Mouse (Mus musculus) embryonic stem cell, embryonic (primary cell): ENCODE measurements at regions not wholly inside any gene's neighbourhood (a gene's known extent, or its start where the extent isn't known, plus 50 kb on each side); places are given as distances from the start of the nearest gene placed in this dataset.
"Not testable (repeated sequence)": the region's sequence is repeated elsewhere in the genome, so short reads cannot be mapped to it uniquely, and the experiment has no call there.

ENCODE experiments used
- CTCF ChIA-PET, 4 experiments: fragments of 300-600 bp in 2 of 4; fragments of 350-600 bp in 2 of 4; sonication (Branson Sonifier 250); formaldehyde crosslinking; loops; one replicate each; lab custom pipeline; 2022; ENCODE audit warnings: inconsistent platforms in 2 of 4; lab: Charles Lee
- POLR2A ChIA-PET, 4 experiments: fragments of 300-600 bp in 2 of 4; fragments of 350-600 bp in 2 of 4; sonication (Branson Sonifier 250); formaldehyde crosslinking; loops; one replicate each; lab custom pipeline; 2022; ENCODE audit warnings: antibody characterized with exemption in 4 of 4, inconsistent platforms in 1 of 4; lab: Charles Lee

- ChIA-PET POLR2A (interaction anchor here in 1 of 4 experiments (0.7 kb wide), 1 partner anchor 294 kb away, joined by 3 read pairs; no protein-coding TSS in a partner anchor), CTCF (no interaction called here)
Measured at GRCm38 (mm10) chr17:7577227-7577626, 192.0 kb upstream of the Unc93a2 start.

GRCm38 (mm10) chr17:7571481-7571880, 186.2 kb upstream of the Unc93a2 start:
- POLR2A ChIA-PET: interaction anchor here in 1 of 4 experiments (0.9 kb wide), 1 partner anchor 13 kb away, joined by 4 read pairs; no protein-coding TSS in a partner anchor
- CTCF ChIA-PET: no interaction called here

GRCm38 (mm10) chr17:7568482-7568881, 183.2 kb upstream of the Unc93a2 start:
- CTCF ChIA-PET: interaction anchor here in 1 of 4 experiments (0.6 kb wide), 1 partner anchor 87 kb away, joined by 3 read pairs; no protein-coding TSS in a partner anchor

GRCm38 (mm10) chr17:7565771-7566170, 180.5 kb upstream of the Unc93a2 start:
- CTCF ChIA-PET: no interaction called here

More at GRCm38 (mm10) chr17:7568482-7568881, 183.2 kb upstream of the Unc93a2 start:
- POLR2A ChIA-PET: no interaction called here

GRCm38 (mm10) chr17:7562940-7563339, 177.7 kb upstream of the Unc93a2 start:
- ChIA-PET CTCF (interaction anchor here in 3 of 4 experiments (0.6 to 2.1 kb wide), 5 partner anchors 19 to 662 kb away, joined by 3 to 10 read pairs (median 3); no protein-coding TSS in a partner anchor), POLR2A (interaction anchor here in 3 of 4 experiments (0.9 to 1.9 kb wide), 6 partner anchors 14 to 29 kb away, joined by 3 to 7 read pairs (median 4); no protein-coding TSS in a partner anchor)

More at GRCm38 (mm10) chr17:7565771-7566170, 180.5 kb upstream of the Unc93a2 start:
- POLR2A ChIA-PET: no interaction called here

GRCm38 (mm10) chr17:7548456-7548855, 163.2 kb upstream of the Unc93a2 start:
- ChIA-PET POLR2A (interaction anchor here in 1 of 4 experiments (0.8 kb wide), 2 partner anchors 15 to 19 kb away, joined by 3 to 4 read pairs; no protein-coding TSS in a partner anchor), CTCF (no interaction called here)

GRCm38 (mm10) chr17:7538402-7539087, 153.3 kb upstream of the Unc93a2 start:
- CTCF ChIA-PET: interaction anchor here in 1 of 4 experiments (0.8 kb wide), 1 partner anchor 24 kb away, joined by 3 read pairs; no protein-coding TSS in a partner anchor
- POLR2A ChIA-PET: interaction anchor here in 2 of 4 experiments (0.8 to 2.1 kb wide), 4 partner anchors 9 to 804 kb away, joined by 3 to 5 read pairs (median 4); no protein-coding TSS in a partner anchor

GRCm38 (mm10) chr17:7537618-7538266, 152.5 kb upstream of the Unc93a2 start:
- CTCF ChIA-PET: interaction anchor here in 1 of 4 experiments (0.8 kb wide), 1 partner anchor 25 kb away, joined by 3 read pairs; no protein-coding TSS in a partner anchor
- POLR2A ChIA-PET: interaction anchor here in 2 of 4 experiments (0.7 to 2.1 kb wide), 6 partner anchors 8 to 803 kb away, joined by 3 to 5 read pairs (median 4); no protein-coding TSS in a partner anchor

GRCm38 (mm10) chr17:7537210-7537609, 151.9 kb upstream of the Unc93a2 start:
- ChIA-PET CTCF (no interaction called here), POLR2A (interaction anchor here in 1 of 4 experiments (0.7 to 1.0 kb wide), 2 partner anchors 26 to 69 kb away, joined by 3 to 4 read pairs; no protein-coding TSS in a partner anchor)

GRCm38 (mm10) chr17:7534386-7535059, 149.3 kb upstream of the Unc93a2 start:
- ChIA-PET CTCF (interaction anchor here in 2 of 4 experiments (0.5 to 1.4 kb wide), 3 partner anchors 287 to 1753 kb away, joined by 3 to 6 read pairs (median 5); no protein-coding TSS in a partner anchor), POLR2A (interaction anchor here in 3 of 4 experiments (0.6 to 2.9 kb wide), 11 partner anchors 10 to 707 kb away, joined by 3 to 10 read pairs (median 5); partner anchors contain the start of gene Rps6ka2 (in 1 of the 3))

- ChIA-PET POLR2A (interaction anchor here in 3 of 4 experiments (0.8 to 2.9 kb wide), 14 partner anchors 9 to 706 kb away, joined by 3 to 10 read pairs (median 4); partner anchors contain the start of gene Rps6ka2 (in 1 of the 3)), CTCF (interaction anchor here in 1 of 4 experiments (0.8 kb wide), 1 partner anchor 16 kb away, joined by 3 read pairs; no protein-coding TSS in a partner anchor)
Measured at GRCm38 (mm10) chr17:7533552-7533951, 148.3 kb upstream of the Unc93a2 start.

GRCm38 (mm10) chr17:7532618-7533017, 147.4 kb upstream of the Unc93a2 start:
- CTCF ChIA-PET: no interaction called here
- POLR2A ChIA-PET: interaction anchor here in 2 of 4 experiments (0.5 to 2.9 kb wide), 8 partner anchors 8 to 363 kb away, joined by 3 to 10 read pairs (median 6); partner anchors contain the start of gene Rps6ka2 (in 1 of the 2)

- POLR2A ChIA-PET: interaction anchor here in 1 of 4 experiments (1.4 to 1.5 kb wide), 2 partner anchors 9 to 19 kb away, joined by 3 to 5 read pairs; no protein-coding TSS in a partner anchor
- CTCF ChIA-PET: interaction anchor here in 1 of 4 experiments (0.6 kb wide), 1 partner anchor 62 kb away, joined by 3 read pairs; no protein-coding TSS in a partner anchor
Measured at GRCm38 (mm10) chr17:7529304-7529703, 144.0 kb upstream of the Unc93a2 start.

- ChIA-PET POLR2A (no interaction called here), CTCF (interaction anchor here in 1 of 4 experiments (0.7 kb wide), 1 partner anchor 14 kb away, joined by 3 read pairs; no protein-coding TSS in a partner anchor)
Measured at GRCm38 (mm10) chr17:7527681-7528080, 142.4 kb upstream of the Unc93a2 start.

- POLR2A ChIA-PET: interaction anchor here (0.6 to 1.7 kb wide), 4 partner anchors 9 to 90 kb away, joined by 3 to 10 read pairs (median 8); no protein-coding TSS in a partner anchor
- CTCF ChIA-PET: not testable (repeated sequence)
Measured at GRCm38 (mm10) chr17:7524497-7524896, 139.2 kb upstream of the Unc93a2 start.

- POLR2A ChIA-PET: interaction anchor here in 1 of 4 experiments (1.1 to 1.8 kb wide), 2 partner anchors 13 to 54 kb away, joined by 4 read pairs; no protein-coding TSS in a partner anchor
- CTCF ChIA-PET: interaction anchor here in 1 of 4 experiments (1.1 kb wide), 1 partner anchor 301 kb away, joined by 4 read pairs; no protein-coding TSS in a partner anchor
Measured at GRCm38 (mm10) chr17:7521127-7521526, 135.9 kb upstream of the Unc93a2 start.
